Mouse (Mus musculus): ENCODE data around the gene Hdac1.

DNA sequence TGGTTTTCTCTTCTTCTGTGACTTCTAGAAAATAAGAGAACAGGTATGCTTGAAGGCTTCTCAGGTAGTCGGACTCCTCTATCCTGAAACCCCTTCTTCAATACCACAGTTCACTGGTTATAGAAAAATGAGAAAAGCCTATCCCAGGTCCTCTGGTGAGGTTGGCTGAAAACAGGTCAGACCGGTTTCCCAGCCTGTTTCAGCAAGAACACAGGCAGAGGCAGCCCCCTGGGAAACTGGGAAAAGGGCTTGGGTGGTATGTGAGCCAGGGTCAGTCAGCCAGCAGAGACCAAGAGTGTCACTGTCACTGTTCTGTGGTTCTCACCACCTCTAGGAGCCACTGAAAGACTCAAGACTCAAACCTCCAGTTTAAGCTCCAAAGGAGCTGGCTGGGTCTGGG is 25.6 kb downstream of the Hdac1 start:
- TF ChIP-seq CTCF (IDR thresholded peaks at IDR 0.05; ENCODE audit: low read depth) = no peak
- TF ChIP-seq EP300 (IDR thresholded peaks at IDR 0.05; ENCODE audit: low read depth) = no peak
